Mouse (Mus musculus) megakaryocyte, adult 5-6 weeks (primary cell): ENCODE data around the gene Trak2. TPM values are rescaled to one million over a fixed set of nuclear protein-coding genes. Genes with fewer than 3 reads are reported as not detected.
"Not testable (repeated sequence)": the region's sequence is repeated elsewhere in the genome, so short reads cannot be mapped to it uniquely, and the experiment has no call there.

Experiments used
- ATAC-seq: 2 replicates; pipeline ENCODE4 v1.8.0; 2016; ENCODE audit warnings: mild to moderate bottlenecking, inconsistent platforms; ENCODE audit not compliant: poor library complexity, severe bottlenecking
- total RNA-seq, 2 experiments: library from RNA; stranded (forward) in 1 of 2; stranded (reverse) in 1 of 2; fragments of 153-499, 151-499 nt in 1 of 2; fragments of 221-1000, 200-1000 nt in 1 of 2; gene quantifications; 2 replicates each; pipeline versions ENCODE4 v1.2.3 to v1.2.4; 2015 to 2017

Trak2 gene
- total RNA-seq (2015) (24.1 and 29.6 TPM in 2 replicates), total RNA-seq (2017) (22.2 and 32.9 TPM in 2 replicates)

DNA sequence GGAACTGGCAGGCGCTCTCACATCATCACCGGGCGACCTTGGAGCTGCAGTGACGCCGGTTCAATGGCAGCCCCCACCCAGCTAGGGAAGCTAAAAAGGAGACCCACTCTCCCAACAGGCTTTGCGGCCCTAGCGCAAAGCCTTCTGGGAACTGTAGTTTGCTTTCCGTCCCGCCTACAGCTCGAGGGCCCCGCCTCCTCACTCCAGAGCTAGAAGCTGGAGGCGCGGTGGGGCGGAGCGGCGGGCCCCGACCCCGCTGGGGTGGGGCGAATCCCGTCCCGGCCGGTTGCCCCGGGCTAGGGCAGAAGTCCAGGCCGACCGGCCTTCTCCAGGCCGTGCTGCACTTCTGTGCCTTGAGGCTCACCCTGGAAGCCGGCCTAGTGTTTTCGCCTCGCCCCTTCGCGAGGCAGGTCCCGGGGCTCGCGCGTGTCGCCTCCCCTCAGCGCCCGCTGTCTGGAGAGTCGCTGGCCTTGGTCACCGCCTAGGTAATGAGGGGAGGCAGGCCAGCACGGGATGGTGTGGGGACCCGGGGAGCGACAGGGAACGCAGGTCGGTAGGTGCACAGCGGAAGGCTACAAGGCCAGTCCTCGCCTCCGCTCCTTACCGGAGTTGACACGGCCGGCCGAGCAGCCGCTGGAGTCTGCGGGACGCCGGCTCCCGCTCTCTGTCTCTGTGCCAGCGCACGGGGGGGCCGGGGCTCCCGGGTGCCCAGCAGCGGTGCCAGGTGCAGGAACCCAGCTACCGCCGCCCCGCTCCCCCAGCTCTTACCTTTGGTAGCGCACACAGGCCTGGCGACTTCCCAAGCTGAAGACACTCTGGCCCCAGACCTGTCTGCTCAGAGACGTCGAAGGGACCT lies at the start of gene Trak2, which contains the start of gene Stradb:
Gene Trak2 (minus strand): TSS at position 65 of the 856 bp plus-strand sequence.
Gene Stradb (plus strand): TSS at position 157 of the 856 bp plus-strand sequence.
- peak; percentile 95 for ATAC-seq

GRCm38 (mm10) chr1:59021556-59021955 lies 48.3 kb upstream of the Trak2 start:
- no peak for ATAC-seq

GRCm38 (mm10) chr1:59009250-59009649 lies 36.0 kb upstream of the Trak2 start:
- no peak for ATAC-seq

GRCm38 (mm10) chr1:58995313-58995712 lies 22.1 kb upstream of the Trak2 start:
- ATAC-seq: peak; percentile 60

DNA sequence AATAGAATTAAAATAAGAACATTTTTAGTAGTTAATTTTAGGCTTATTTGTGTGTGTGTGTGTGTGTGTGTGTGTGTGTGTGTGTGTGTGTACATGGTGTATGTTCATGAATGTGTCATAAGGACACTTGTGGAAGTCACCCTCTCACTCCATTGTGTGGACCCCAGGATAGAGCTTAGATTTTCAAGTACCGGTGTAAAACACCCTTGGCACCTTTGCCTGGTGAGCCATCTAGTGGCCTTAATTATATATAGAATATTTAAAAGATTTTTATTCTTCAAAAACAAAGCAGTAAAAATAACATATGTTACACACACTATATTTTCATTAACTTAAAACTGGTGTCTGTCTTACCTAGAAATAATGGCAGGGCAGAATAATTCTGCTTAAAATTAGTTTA lies 20.5 kb upstream of the Trak2 start:
- ATAC-seq: no peak

GRCm38 (mm10) chr1:58993144-58993543 lies 19.9 kb upstream of the Trak2 start:
- ATAC-seq: no peak

DNA sequence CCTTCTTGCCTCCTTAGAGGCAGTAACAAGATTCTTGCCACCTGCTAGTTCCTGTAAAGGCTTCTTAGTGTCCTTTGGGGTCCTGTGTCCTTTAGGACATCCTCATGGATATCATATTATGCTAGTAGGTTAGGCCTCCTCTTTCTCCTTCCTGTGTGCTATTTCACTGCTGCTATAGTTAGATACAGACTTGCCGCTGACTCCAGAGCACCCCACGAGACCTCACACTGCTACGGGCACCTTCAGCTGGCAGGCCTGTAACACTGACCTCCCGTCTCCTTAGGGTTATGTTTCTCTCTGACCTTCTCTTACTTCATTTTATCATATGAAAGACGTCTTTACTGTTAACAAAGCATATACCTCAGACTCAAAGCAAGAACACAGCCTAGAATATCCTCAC lies 11.4 kb upstream of the Trak2 start:
- ATAC-seq: no peak

- ATAC-seq: no peak
Measured at GRCm38 (mm10) chr1:58982276-58982675, 9.0 kb upstream of the Trak2 start.

- ATAC-seq: no peak
Measured at GRCm38 (mm10) chr1:58972851-58973365, 322 bp downstream of the Trak2 start.

- ATAC-seq: no peak
Measured at GRCm38 (mm10) chr1:58971097-58971496, 2.1 kb downstream of the Trak2 start.

GRCm38 (mm10) chr1:58970054-58970453 lies 3.2 kb downstream of the Trak2 start:
- no peak for ATAC-seq

DNA sequence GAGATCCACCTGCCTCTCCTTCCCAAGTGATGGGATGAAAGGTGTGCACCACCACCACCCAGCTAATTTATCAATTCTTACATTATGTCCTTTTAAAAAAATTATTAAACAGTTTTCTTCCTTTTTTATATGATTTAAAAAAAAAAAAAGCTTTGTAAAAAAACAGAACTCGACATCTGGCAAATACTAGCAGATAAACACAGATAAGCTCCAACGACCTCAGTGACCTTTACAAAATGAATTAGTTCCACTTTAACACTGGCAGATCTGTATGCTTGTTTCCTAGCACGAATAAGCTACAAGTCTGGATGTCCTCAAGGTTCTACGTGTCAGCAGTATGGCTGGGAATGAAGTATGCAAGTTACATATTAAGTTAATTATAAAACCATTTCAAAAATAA lies 5.7 kb downstream of the Trak2 start:
- no peak for ATAC-seq

GRCm38 (mm10) chr1:58962865-58963264 lies 10.4 kb downstream of the Trak2 start:
- no peak for ATAC-seq

DNA sequence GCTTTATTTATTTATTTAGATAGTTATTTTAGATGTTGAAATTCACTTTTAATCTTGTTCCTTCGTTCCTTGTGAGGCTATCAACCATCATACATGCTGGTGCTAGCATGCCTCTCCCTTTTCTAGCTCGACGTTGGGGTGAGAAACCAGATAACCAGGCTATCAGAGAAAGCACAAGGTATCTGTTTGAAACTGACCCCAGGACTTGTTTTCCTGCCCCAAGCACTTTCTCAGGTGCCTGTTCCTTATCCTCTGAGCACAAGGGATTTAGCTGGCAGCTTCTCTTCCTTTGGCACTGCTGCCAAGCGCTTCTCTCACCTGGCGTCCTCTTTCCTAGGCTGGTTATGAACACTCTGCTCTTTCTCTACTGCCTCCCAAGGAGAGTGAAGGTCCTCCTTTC lies 10.8 kb downstream of the Trak2 start:
- ATAC-seq: no peak

GRCm38 (mm10) chr1:58961152-58961893 lies 11.9 kb downstream of the Trak2 start:
- peak; percentile 59 for ATAC-seq

DNA sequence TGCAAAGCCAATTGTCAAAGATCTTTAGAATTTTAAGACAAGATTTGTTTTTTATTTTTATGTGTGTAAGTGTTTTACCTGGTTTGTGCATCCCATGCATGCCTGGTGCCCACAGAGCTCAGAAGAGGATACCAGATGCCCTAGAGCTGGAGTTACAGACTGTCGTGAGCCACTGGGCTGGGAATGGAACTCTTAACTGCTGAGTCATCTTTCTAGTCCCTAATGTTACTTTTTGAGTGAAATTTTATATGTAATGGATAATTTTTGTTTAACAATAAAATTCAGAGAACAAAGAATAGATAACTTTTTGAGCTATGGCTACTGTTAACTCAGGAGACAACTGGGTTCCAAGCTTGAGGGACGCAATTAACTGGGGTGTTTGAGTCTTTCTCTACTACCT lies 13.5 kb downstream of the Trak2 start:
- ATAC-seq: no peak

DNA sequence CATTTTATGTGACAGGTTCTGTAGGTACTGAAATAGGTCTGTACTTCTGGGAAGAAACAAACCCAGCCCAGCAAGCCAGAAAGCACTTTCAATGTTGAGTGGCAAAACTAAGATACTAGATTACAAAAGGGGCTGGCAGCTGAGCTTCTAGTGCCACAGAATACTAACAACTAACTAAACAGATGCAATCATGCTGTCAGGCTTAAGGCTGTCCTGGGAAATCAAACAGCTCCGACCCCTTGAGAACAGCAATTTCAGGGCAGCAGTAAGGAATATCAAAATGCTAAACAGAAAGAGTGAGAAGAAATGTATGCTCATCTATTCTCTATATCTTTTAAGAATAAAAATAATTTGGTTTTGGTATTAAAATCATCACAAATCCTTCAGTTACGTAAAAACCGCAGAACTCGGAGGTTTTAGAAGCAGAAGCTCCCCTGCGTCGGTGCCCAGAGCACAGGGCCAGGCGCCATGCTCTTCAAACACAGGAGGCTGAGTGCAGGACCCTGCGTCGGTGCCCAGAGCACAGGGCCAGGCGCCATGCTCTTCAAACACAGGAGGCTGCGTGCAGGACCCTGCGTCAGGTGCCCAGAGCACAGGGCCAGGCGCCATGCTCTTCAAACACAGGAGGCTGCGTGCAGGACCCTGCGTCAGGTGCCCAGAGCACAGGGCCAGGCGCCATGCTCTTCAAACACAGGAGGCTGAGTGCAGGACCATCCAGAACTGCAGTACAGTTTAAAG lies 14.3 kb downstream of the Trak2 start:
- ATAC-seq: not testable (repeated sequence)

DNA sequence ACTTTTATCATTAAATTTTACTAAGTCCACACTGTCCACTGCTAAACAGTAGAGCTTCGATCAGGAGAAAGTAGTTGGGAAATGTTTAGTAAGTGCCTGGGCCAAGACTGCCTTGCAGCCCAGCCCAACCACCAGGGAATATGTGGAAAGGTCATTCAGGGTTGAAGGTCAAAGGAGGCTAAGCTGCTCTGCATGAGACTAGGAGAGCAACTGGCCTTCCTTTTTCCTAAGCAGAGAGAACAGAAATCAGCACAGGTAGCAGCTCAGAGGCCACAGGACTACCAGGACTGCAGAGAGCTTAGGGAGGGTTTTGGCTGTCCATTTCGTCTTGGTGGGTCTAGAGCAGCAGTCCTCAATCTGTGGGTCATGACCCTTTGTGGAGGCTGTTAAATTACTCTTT lies 15.3 kb downstream of the Trak2 start:
- ATAC-seq: no peak

GRCm38 (mm10) chr1:58956229-58956628 lies 17.0 kb downstream of the Trak2 start:
- ATAC-seq: peak; percentile 66

DNA sequence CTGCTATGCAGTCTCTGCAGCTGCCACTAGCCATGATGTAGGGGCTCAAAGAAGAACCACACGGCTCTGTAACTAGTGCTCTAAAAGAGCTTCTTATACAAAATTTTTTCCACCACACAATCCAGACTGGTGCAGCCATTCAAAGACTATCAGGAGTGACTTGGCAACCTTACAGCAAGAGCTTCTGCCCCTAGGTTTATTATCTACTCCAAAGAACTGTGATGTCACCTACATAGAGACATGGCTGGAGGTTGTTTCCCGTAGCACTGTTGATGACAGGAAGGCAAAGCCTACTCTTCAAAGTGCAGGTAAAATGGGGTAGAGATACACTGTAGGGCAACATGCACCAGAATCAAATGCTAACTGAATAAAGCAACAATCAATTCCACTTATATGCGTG lies 17.5 kb downstream of the Trak2 start:
- ATAC-seq: no peak
